Mouse (Mus musculus) embryonic facial prominence, embryonic 15.5 days (tissue): ENCODE results near the gene Tespa1. TPM values are rescaled to one million over a fixed set of nuclear protein-coding genes. Genes with fewer than 3 reads are reported as not detected.
"Not testable (repeated sequence)": the region's sequence is repeated elsewhere in the genome, so short reads cannot be mapped to it uniquely, and the experiment has no call there.

Source experiments
- ATAC-seq: fragments of 200-750 bp; cut with Nextera tagmentation; 2 replicates; pipeline ENCODE4 v1.8.0; 2017; ENCODE audit warnings: low read depth, moderate TSS enrichment; ENCODE audit not compliant: insufficient number of reproducible peaks, low FRiP score, low TSS enrichment
- H3K27ac ChIP-seq: fragments of 300-500 bp; sonication (generic); replicated peaks from 2 replicates; pipeline ENCODE4 v1.5.1; 2015; ENCODE audit warnings: mild to moderate bottlenecking, inconsistent platforms
- H3K27me3 ChIP-seq: fragments of 300-500 bp; sonication (generic); 2 replicates; pipeline ENCODE4 v1.6.1; 2015; ENCODE audit warnings: inconsistent platforms
- H3K36me3 ChIP-seq: fragments of 300-500 bp; sonication (generic); 2 replicates; pipeline ENCODE4 v1.6.1; 2015; ENCODE audit warnings: mild to moderate bottlenecking, inconsistent platforms
- H3K4me1 ChIP-seq: fragments of 300-500 bp; sonication (generic); 2 replicates; pipeline ENCODE4 v1.6.1; 2015; ENCODE audit warnings: inconsistent platforms
- H3K4me2 ChIP-seq: fragments of 300-500 bp; sonication (generic); replicated peaks from 2 replicates; pipeline ENCODE4 v1.6.1; 2015; ENCODE audit warnings: mild to moderate bottlenecking, inconsistent platforms
- H3K4me3 ChIP-seq: fragments of 300-500 bp; sonication (generic); replicated peaks from 2 replicates; pipeline ENCODE4 v1.5.1; 2015; ENCODE audit warnings: mild to moderate bottlenecking, inconsistent platforms
- H3K9ac ChIP-seq: fragments of 300-500 bp; sonication (generic); 2 replicates; pipeline ENCODE4 v1.6.1; 2015; ENCODE audit warnings: inconsistent platforms
- H3K9me3 ChIP-seq: fragments of 300-500 bp; sonication (generic); replicated peaks from 2 replicates; pipeline ENCODE4 v1.6.1; 2016; ENCODE audit warnings: inconsistent platforms
- WGBS: fragments of 180-500 bp; shearing (Covaris S2); methylation state at CpG from one replicate; pipeline ENCODE4 v1.1.7; 2015; 5-methylcytosine and 5-hydroxymethylcytosine counted together
- polyA plus RNA-seq: library from polyadenylated mRNA; unstranded; fragments of >200 nt; fragmentation: Nextera tagmentation; extraction: Ambion mirVana; gene quantifications from 2 replicates; pipeline ENCODE4 v1.2.1, GENCODE M21; 2015

Tespa1 gene
- polyA plus RNA-seq: 2.5 and 3.2 TPM in 2 replicates

DNA sequence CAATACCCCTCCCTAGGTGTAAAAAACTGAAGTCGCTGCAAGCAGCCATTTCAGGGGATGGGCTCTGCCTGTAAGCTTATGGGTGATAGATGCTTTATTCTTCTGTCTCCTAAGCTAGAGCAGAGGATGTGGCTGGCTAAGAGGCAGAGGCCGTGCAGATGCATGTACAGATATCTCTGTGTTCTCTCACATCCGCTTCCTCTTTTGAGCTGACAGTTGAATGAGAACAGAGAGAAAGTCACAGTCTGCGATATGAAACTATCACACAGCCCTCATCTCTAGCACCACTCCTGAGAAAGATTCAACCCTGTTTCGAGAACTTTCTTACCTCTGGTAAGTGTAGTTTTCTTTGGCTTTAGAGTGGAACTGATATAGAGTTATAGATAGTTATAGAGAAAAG lies at the start of gene Tespa1:
Tespa1 (plus strand) TSS at position 234 of the 400 bp plus-strand sequence.
- ATAC-seq: no peak
- WGBS: 82% methylated on average over 5 of the region's 5 CpGs

DNA sequence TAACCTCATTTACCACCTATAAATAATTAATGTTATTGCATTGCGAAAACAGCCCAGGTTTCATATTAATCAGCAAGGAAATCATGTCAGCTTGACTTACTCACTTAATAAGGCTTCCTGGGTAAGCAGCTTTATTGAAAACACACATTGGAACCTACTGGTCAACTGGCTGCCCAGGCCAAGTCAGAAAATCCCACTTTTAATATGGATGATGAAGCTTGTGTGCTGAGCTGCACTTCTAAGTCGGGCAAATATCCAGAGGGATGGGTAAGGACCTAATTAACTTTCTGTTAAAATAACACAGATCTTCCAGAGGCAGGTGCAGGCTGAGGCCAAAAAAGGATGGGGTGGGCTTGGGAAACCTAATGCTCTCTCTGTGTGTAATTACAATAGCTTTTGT lies 46.9 kb upstream of the Tespa1 start:
- no peaks in the 10 kb centered on the region for H3K9me3 ChIP-seq
- 57% methylated on average over 2 of the region's 2 CpGs for WGBS
- no peaks in the 10 kb centered on the region for H3K36me3 ChIP-seq
- H3K27ac ChIP-seq: no peak overlapping the region
- H3K4me3 ChIP-seq: no peak overlapping the region
- no peaks in the 10 kb centered on the region for H3K4me1 ChIP-seq
- no peak overlapping the region for H3K4me2 ChIP-seq
- H3K9ac ChIP-seq: no peak overlapping the region
- no peak for ATAC-seq
- no peaks in the 10 kb centered on the region for H3K27me3 ChIP-seq

More for the DNA sequence above, at the start of gene Tespa1:
- Histone ChIP-seq H3K4me1 (no peaks in the 10 kb centered on the region), H3K4me2 (no peak within 1 kb of the TSS), H3K27me3 (no peaks in the 10 kb centered on the region), H3K27ac (no peak within 1 kb of the TSS), H3K4me3 (no peak within 1 kb of the TSS), H3K9ac (no peak within 1 kb of the TSS), H3K36me3 (no peaks in the 10 kb centered on the region), H3K9me3 (no peaks in the 10 kb centered on the region)

DNA sequence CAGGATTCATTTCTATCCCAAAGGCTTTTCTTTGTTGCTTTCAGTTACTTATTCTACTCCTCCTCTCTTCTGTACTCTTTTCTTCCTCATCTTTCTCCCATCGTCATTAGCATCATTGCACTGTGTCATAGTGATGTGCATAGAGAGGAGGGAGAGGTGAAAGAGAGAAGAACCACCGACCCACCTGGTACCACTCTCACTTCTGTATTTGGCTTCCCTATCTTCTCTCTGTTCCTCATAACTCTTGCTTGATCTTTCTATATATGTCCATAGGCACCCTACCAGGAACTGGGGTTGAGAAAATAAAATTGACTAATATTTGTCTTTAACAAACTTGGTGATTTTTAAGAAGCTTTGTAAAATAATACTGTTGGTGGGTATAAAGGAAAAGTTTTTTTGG lies 46.2 kb upstream of the Tespa1 start:
- Histone ChIP-seq H3K9me3 (no peaks in the 10 kb centered on the region), H3K27ac (no peak overlapping the region), H3K9ac (no peak overlapping the region), H3K36me3 (no peaks in the 10 kb centered on the region), H3K4me2 (no peak overlapping the region), H3K4me3 (no peak overlapping the region), H3K27me3 (no peaks in the 10 kb centered on the region), H3K4me1 (no peaks in the 10 kb centered on the region)
- 77% methylated on average over 2 of the region's 2 CpGs for WGBS
- no peak for ATAC-seq

- under 1% methylated on average over 7 of the region's 7 CpGs for WGBS
- Histone ChIP-seq H3K36me3 (no peaks in the 10 kb centered on the region), H3K4me2 (no peak within 1 kb of the TSS), H3K4me1 (no peaks in the 10 kb centered on the region), H3K9me3 (no peaks in the 10 kb centered on the region), H3K4me3 (no peak within 1 kb of the TSS), H3K9ac (no peak within 1 kb of the TSS), H3K27me3 (no peaks in the 10 kb centered on the region), H3K27ac (no peak within 1 kb of the TSS)
- peak; percentile 47; the same call in 1 of the 2 replicates for ATAC-seq
Measured at GRCm38 (mm10) chr10:130280066-130280465, 42.6 kb upstream of the Tespa1 start, which contains the start of gene Neurod4. Neurod4 (minus strand) TSS chr10:130280240.

- no peak for ATAC-seq
- Histone ChIP-seq H3K4me1 (no peaks in the 10 kb centered on the region), H3K9ac (no peak overlapping the region), H3K4me3 (no peak overlapping the region), H3K36me3 (no peaks in the 10 kb centered on the region), H3K27ac (no peak overlapping the region), H3K27me3 (no peaks in the 10 kb centered on the region), H3K4me2 (no peak overlapping the region), H3K9me3 (no peaks in the 10 kb centered on the region)
- 13% methylated on average over 1 of the region's 1 CpGs for WGBS
Measured at GRCm38 (mm10) chr10:130281982-130282449, 40.7 kb upstream of the Tespa1 start.

- H3K9me3 ChIP-seq: no peaks in the 10 kb centered on the region
- no peaks in the 10 kb centered on the region for H3K27me3 ChIP-seq
- no peaks in the 10 kb centered on the region for H3K4me1 ChIP-seq
- no peak overlapping the region for H3K9ac ChIP-seq
- 63% methylated on average over 1 of the region's 1 CpGs for WGBS
- H3K4me3 ChIP-seq: no peak overlapping the region
- ATAC-seq: no peak
- H3K36me3 ChIP-seq: no peaks in the 10 kb centered on the region
- no peak overlapping the region for H3K27ac ChIP-seq
- H3K4me2 ChIP-seq: no peak overlapping the region
Measured at GRCm38 (mm10) chr10:130287201-130287600, 35.5 kb upstream of the Tespa1 start.

- ATAC-seq: no peak
- no peak overlapping the region for H3K4me3 ChIP-seq
- no peak overlapping the region for H3K27ac ChIP-seq
- no peak overlapping the region for H3K9ac ChIP-seq
- H3K4me1 ChIP-seq: no peaks in the 10 kb centered on the region
- H3K9me3 ChIP-seq: no peaks in the 10 kb centered on the region
- H3K27me3 ChIP-seq: no peaks in the 10 kb centered on the region
- 49% methylated on average over 3 of the region's 3 CpGs for WGBS
- H3K4me2 ChIP-seq: no peak overlapping the region
- H3K36me3 ChIP-seq: no peaks in the 10 kb centered on the region
Measured at GRCm38 (mm10) chr10:130288007-130288406, 34.7 kb upstream of the Tespa1 start.

- ATAC-seq: no peak
- H3K9me3 ChIP-seq: no peaks in the 10 kb centered on the region
- no peak overlapping the region for H3K9ac ChIP-seq
- H3K27ac ChIP-seq: no peak overlapping the region
- H3K36me3 ChIP-seq: no peaks in the 10 kb centered on the region
- H3K4me1 ChIP-seq: no peaks in the 10 kb centered on the region; the same call in 1 of the 2 replicates
- no peaks in the 10 kb centered on the region for H3K27me3 ChIP-seq
- H3K4me3 ChIP-seq: no peak overlapping the region
- no peak overlapping the region for H3K4me2 ChIP-seq
- 23% methylated on average over 3 of the region's 3 CpGs for WGBS
Measured at GRCm38 (mm10) chr10:130293741-130294408, 28.8 kb upstream of the Tespa1 start.

GRCm38 (mm10) chr10:130298748-130299147 lies 23.9 kb upstream of the Tespa1 start:
- not testable (repeated sequence) for ATAC-seq, H3K36me3 ChIP-seq, H3K9ac ChIP-seq

DNA sequence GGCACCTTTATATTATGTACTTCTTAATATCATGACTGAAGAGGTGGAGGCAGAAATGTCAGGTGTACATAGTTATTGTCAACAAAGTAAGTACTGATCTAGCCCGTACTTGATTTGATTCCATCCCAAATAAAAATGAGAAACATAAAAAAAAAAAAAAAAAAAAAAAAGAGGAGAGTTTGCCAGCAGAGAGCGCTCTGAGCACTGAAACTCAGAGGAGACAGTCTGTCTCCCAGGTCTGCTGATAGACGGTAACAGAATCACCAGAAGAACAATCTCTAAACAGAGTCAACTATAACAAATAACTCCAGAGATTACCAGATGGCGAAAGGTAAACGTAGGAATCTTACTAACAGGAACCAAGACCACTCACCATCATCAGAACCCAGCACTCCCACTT lies 18.5 kb upstream of the Tespa1 start:
- ATAC-seq, H3K27me3 ChIP-seq, H3K9me3 ChIP-seq, H3K4me1 ChIP-seq, H3K4me2 ChIP-seq, H3K27ac ChIP-seq, H3K9ac ChIP-seq, H3K4me3 ChIP-seq, H3K36me3 ChIP-seq: not testable (repeated sequence)
- WGBS: 73% methylated on average over 3 of the region's 5 CpGs

More at GRCm38 (mm10) chr10:130298748-130299147, 23.9 kb upstream of the Tespa1 start:
- WGBS: 15% methylated on average over 4 of the region's 4 CpGs
- not testable (repeated sequence) for H3K27me3 ChIP-seq, H3K27ac ChIP-seq, H3K9me3 ChIP-seq, H3K4me3 ChIP-seq, H3K4me1 ChIP-seq, H3K4me2 ChIP-seq

- 89% methylated on average over 2 of the region's 2 CpGs for WGBS
- H3K4me3 ChIP-seq: no peak overlapping the region
- H3K4me1 ChIP-seq: no peaks in the 10 kb centered on the region
- H3K27me3 ChIP-seq: no peaks in the 10 kb centered on the region
- no peaks in the 10 kb centered on the region for H3K36me3 ChIP-seq
- no peak overlapping the region for H3K4me2 ChIP-seq
- H3K27ac ChIP-seq: no peak overlapping the region
- H3K9ac ChIP-seq: no peak overlapping the region
- no peak for ATAC-seq
- no peaks in the 10 kb centered on the region for H3K9me3 ChIP-seq
Measured at GRCm38 (mm10) chr10:130311534-130312227, 11.0 kb upstream of the Tespa1 start.
